Mouse (Mus musculus) liver, embryonic 11.5 days (tissue): ENCODE results near the gene Aqp8. TPM values are rescaled to one million over a fixed set of nuclear protein-coding genes. Genes with fewer than 3 reads are reported as not detected.

Experiments used
- ATAC-seq: fragments of 200-750 bp; cut with Nextera tagmentation; replicated peaks from 2 replicates; pipeline ENCODE4 v1.8.0; 2017; ENCODE audit warnings: moderate number of reproducible peaks, mild to moderate bottlenecking, moderate TSS enrichment, moderate library complexity; ENCODE audit not compliant: low FRiP score
- DNase-seq: peaks from one replicate; pipeline ENCODE4 v3.0.0-alpha.2; 2017; ENCODE audit warnings: low spot score
- H3K27ac ChIP-seq: fragments of 300-500 bp; sonication (generic); 2 replicates; pipeline ENCODE4 v1.5.1; 2014; ENCODE audit warnings: mild to moderate bottlenecking, low read depth, low read length, control low read depth
- H3K27me3 ChIP-seq: fragments of 300-500 bp; sonication (generic); replicated peaks from 2 replicates; pipeline ENCODE4 v1.6.1; 2014; ENCODE audit warnings: low read length, mixed read lengths; ENCODE audit not compliant: control insufficient read depth, insufficient read depth
- H3K36me3 ChIP-seq: fragments of 300-500 bp; sonication (generic); 2 replicates; pipeline ENCODE4 v1.6.1; 2014; ENCODE audit warnings: mild to moderate bottlenecking, low read length, moderate library complexity, mixed read lengths; ENCODE audit not compliant: control insufficient read depth, insufficient read depth
- H3K4me1 ChIP-seq: fragments of 300-500 bp; sonication (generic); replicated peaks from 2 replicates; pipeline ENCODE4 v1.6.1; 2014; ENCODE audit warnings: low read length, mixed read lengths; ENCODE audit not compliant: control insufficient read depth, insufficient read depth
- H3K4me2 ChIP-seq: fragments of 300-500 bp; sonication (generic); 2 replicates; pipeline ENCODE4 v1.6.1; 2014; ENCODE audit warnings: mild to moderate bottlenecking, control low read depth, moderate library complexity
- H3K4me3 ChIP-seq: fragments of 300-500 bp; sonication (generic); 2 replicates; pipeline ENCODE4 v1.5.1; 2014; ENCODE audit warnings: low read depth, low read length, control low read depth
- H3K9ac ChIP-seq: fragments of 300-500 bp; sonication (generic); 2 replicates; pipeline ENCODE4 v1.6.1; 2014; ENCODE audit warnings: low read depth, low read length, control low read depth
- H3K9me3 ChIP-seq: fragments of 300-500 bp; sonication (generic); 2 replicates; pipeline ENCODE4 v1.6.1; 2016; ENCODE audit warnings: low read length, inconsistent platforms, mixed read lengths; ENCODE audit not compliant: control insufficient read depth
- WGBS: fragments of 180-500 bp; shearing (Covaris S2); extraction: QIAGEN DNeasy Blood & Tissue Kit; methylation state at CpG from one replicate; pipeline ENCODE4 v1.1.7; 2014; 5-methylcytosine and 5-hydroxymethylcytosine counted together
- polyA plus RNA-seq: library from polyadenylated mRNA; unstranded; fragments of >200 nt; fragmentation: Nextera tagmentation; extraction: Ambion mirVana; gene quantifications from 2 replicates; pipeline ENCODE4 v1.2.1, GENCODE M21; 2014

The Aqp8 gene
- polyA plus RNA-seq, 1 experiment from 2014 or later: 2.5 TPM

- Histone ChIP-seq H3K27ac (no peak overlapping the region), H3K9ac (no peak overlapping the region), H3K4me1 (0 out of 2 replicates have a peak, but pooled peaks cover 2% of the 10 kb centered on the region), H3K27me3 (no peaks in the 10 kb centered on the region), H3K4me3 (no peak overlapping the region), H3K36me3 (peaks cover 7% of the 10 kb centered on the region; the same call in 1 of the 2 replicates), H3K4me2 (no peak overlapping the region), H3K9me3 (no peaks in the 10 kb centered on the region)
- 82% methylated on average over 4 of the region's 4 CpGs for WGBS
- DNase-seq (no peak), ATAC-seq (0 out of 2 replicates have a peak, but pooled peaks have one; percentile 27)
Observed at GRCm38 (mm10) chr7:123430411-123430705, 31.7 kb upstream of the Aqp8 start.

GRCm38 (mm10) chr7:123431206-123431605, 30.9 kb upstream of the Aqp8 start:
- H3K27ac ChIP-seq: no peak overlapping the region
- no peak overlapping the region for H3K4me3 ChIP-seq
- ATAC-seq (no peak), DNase-seq (no peak)
- no peaks in the 10 kb centered on the region for H3K27me3 ChIP-seq
- WGBS: 81% methylated on average over 4 of the region's 4 CpGs
- no peak overlapping the region for H3K4me2 ChIP-seq
- no peaks in the 10 kb centered on the region for H3K9me3 ChIP-seq
- H3K4me1 ChIP-seq: 0 out of 2 replicates have a peak, but pooled peaks cover 2% of the 10 kb centered on the region
- H3K36me3 ChIP-seq: peaks cover 7% of the 10 kb centered on the region; the same call in 1 of the 2 replicates
- H3K9ac ChIP-seq: no peak overlapping the region

DNA sequence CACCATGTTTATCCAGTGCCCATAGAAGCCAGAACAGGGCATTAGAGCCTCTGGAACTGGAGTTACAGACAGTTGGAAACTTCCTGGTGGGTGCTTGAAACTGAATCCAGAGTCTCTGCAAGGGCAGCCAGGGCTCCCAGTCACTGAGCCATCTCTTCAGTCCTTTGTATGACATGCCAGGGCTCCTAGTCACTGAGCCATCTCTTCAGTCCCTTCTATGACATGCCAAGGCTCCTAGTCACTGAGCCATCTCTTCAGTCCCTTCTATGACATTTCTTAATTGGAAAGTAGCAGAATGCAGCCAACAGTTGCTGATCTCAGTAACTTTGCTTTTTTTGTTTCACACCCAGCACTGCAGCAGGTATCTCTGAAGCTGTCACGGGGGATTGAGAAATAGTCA, 20.0 kb upstream of the Aqp8 start:
- no peak overlapping the region for H3K4me2 ChIP-seq
- H3K9ac ChIP-seq: no peak overlapping the region
- H3K9me3 ChIP-seq: no peaks in the 10 kb centered on the region
- DNase-seq: peak; percentile 11
- no peak for ATAC-seq
- H3K4me1 ChIP-seq: no peaks in the 10 kb centered on the region
- H3K27ac ChIP-seq: no peak overlapping the region
- no peaks in the 10 kb centered on the region for H3K36me3 ChIP-seq
- WGBS: 45% methylated on average over 1 of the region's 1 CpGs
- H3K27me3 ChIP-seq: no peaks in the 10 kb centered on the region
- no peak overlapping the region for H3K4me3 ChIP-seq

DNA sequence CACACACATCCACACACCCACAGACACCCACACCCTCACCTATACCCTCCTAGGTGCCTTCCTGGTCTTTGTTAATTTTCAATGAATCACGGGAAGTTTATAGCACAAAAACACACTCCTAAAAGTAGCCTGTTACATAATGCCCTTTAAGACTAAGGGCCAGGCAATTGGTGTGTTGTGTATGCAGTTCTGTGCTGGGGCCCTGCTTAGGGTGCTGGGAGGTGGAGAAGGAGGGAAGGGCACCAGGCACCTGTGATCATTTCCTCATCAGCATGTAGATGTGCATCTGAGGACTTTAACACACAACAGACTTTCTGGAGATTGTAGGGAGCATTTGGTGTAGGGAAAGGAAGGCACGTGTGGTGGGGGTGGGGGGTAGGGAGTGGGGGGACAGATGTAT, 13.3 kb upstream of the Aqp8 start:
- Histone ChIP-seq H3K9me3 (no peaks in the 10 kb centered on the region), H3K9ac (no peak overlapping the region), H3K4me1 (peaks cover 6% of the 10 kb centered on the region), H3K4me3 (no peak overlapping the region), H3K27me3 (no peaks in the 10 kb centered on the region), H3K36me3 (no peaks in the 10 kb centered on the region), H3K4me2 (no peak overlapping the region), H3K27ac (no peak overlapping the region)
- WGBS: 88% methylated on average over 2 of the region's 2 CpGs
- ATAC-seq (no peak), DNase-seq (no peak)

DNA sequence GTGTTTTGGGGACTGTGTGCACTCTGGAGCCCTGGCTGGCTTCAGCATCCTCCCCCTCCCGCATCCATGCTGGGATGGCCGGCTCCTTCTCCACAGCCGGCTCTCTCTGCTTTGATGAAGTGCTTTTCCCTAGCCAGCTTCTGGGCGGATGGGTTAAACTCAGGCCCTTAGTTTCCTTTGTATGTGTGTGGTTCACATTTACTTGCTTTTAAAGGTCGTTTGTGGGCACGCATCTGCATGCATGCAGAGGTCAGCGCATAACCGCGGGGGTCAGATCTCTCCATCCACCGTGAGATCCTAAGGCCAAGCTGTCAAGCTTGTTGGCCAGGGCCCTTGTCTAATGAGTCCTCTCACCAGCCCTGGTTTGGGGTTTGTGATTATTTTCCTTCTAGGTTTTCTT, 12.4 kb upstream of the Aqp8 start:
- Histone ChIP-seq H3K27ac (no peak overlapping the region), H3K4me3 (no peak overlapping the region), H3K9me3 (no peaks in the 10 kb centered on the region), H3K4me2 (no peak overlapping the region), H3K27me3 (no peaks in the 10 kb centered on the region), H3K4me1 (peaks cover 6% of the 10 kb centered on the region), H3K9ac (no peak overlapping the region), H3K36me3 (no peaks in the 10 kb centered on the region)
- WGBS: 83% methylated on average over 10 of the region's 10 CpGs
- no peak for ATAC-seq
- no peak for DNase-seq

GRCm38 (mm10) chr7:123450515-123450914, 11.6 kb upstream of the Aqp8 start:
- Histone ChIP-seq H3K9me3 (no peaks in the 10 kb centered on the region), H3K4me2 (no peak overlapping the region), H3K27ac (no peak overlapping the region), H3K36me3 (no peaks in the 10 kb centered on the region), H3K9ac (no peak overlapping the region), H3K4me3 (no peak overlapping the region), H3K4me1 (peaks cover 6% of the 10 kb centered on the region), H3K27me3 (no peaks in the 10 kb centered on the region)
- ATAC-seq (peak; percentile 82), DNase-seq (no peak)
- WGBS: 75% methylated on average over 2 of the region's 2 CpGs

GRCm38 (mm10) chr7:123452551-123452950, 9.5 kb upstream of the Aqp8 start:
- Histone ChIP-seq H3K4me1 (peaks cover 18% of the 10 kb centered on the region), H3K4me2 (no peak overlapping the region), H3K36me3 (no peaks in the 10 kb centered on the region), H3K9ac (no peak overlapping the region), H3K9me3 (no peaks in the 10 kb centered on the region), H3K4me3 (no peak overlapping the region), H3K27ac (no peak overlapping the region), H3K27me3 (no peaks in the 10 kb centered on the region)
- DNase-seq: no peak
- 73% methylated on average over 6 of the region's 6 CpGs for WGBS
- no peak for ATAC-seq

- ATAC-seq (no peak), DNase-seq (no peak)
- H3K27ac ChIP-seq: no peak overlapping the region
- peaks cover 24% of the 10 kb centered on the region for H3K4me1 ChIP-seq
- H3K4me2 ChIP-seq: no peak overlapping the region
- H3K36me3 ChIP-seq: no peaks in the 10 kb centered on the region
- WGBS: 78% methylated on average over 8 of the region's 8 CpGs
- no peaks in the 10 kb centered on the region for H3K9me3 ChIP-seq
- H3K27me3 ChIP-seq: no peaks in the 10 kb centered on the region
- no peak overlapping the region for H3K4me3 ChIP-seq
- no peak overlapping the region for H3K9ac ChIP-seq
Observed at GRCm38 (mm10) chr7:123453066-123453465, 9.0 kb upstream of the Aqp8 start.

- no peak overlapping the region for H3K27ac ChIP-seq
- ATAC-seq: no peak
- WGBS: 84% methylated on average over 3 of the region's 3 CpGs
- H3K9ac ChIP-seq: no peak overlapping the region
- no peak overlapping the region for H3K4me2 ChIP-seq
- peaks cover 38% of the 10 kb centered on the region for H3K4me1 ChIP-seq
- H3K36me3 ChIP-seq: no peaks in the 10 kb centered on the region
- H3K27me3 ChIP-seq: no peaks in the 10 kb centered on the region
- H3K4me3 ChIP-seq: no peak overlapping the region
- DNase-seq: no peak
- no peaks in the 10 kb centered on the region for H3K9me3 ChIP-seq
Observed at GRCm38 (mm10) chr7:123455088-123455487, 7.0 kb upstream of the Aqp8 start.
